Mouse (Mus musculus) midbrain, embryonic 16.5 days (tissue): Measurements from ENCODE around the gene Me3. TPM values are rescaled to one million over a fixed set of nuclear protein-coding genes. Genes with fewer than 3 reads are reported as not detected.

Experiments used
- ATAC-seq: fragments of 200-750 bp; cut with Nextera tagmentation; 2 replicates; pipeline ENCODE4 v1.8.0; 2017; ENCODE audit warnings: moderate TSS enrichment
- H3K27ac ChIP-seq: fragments of 300-500 bp; sonication (generic); 2 replicates; pipeline ENCODE4 v1.5.1; 2014; ENCODE audit warnings: mild to moderate bottlenecking, low read length, mixed read lengths
- H3K27me3 ChIP-seq: fragments of 300-500 bp; sonication (generic); 2 replicates; pipeline ENCODE4 v1.6.1; 2014; ENCODE audit warnings: low read depth, low read length, mixed read lengths; ENCODE audit not compliant: control insufficient read depth, insufficient read depth
- H3K36me3 ChIP-seq: fragments of 300-500 bp; sonication (generic); 2 replicates; pipeline ENCODE4 v1.6.1; 2014; ENCODE audit warnings: mild to moderate bottlenecking, low read length, moderate library complexity, mixed read lengths; ENCODE audit not compliant: control insufficient read depth, insufficient read depth
- H3K4me1 ChIP-seq: fragments of 300-500 bp; sonication (generic); 2 replicates; pipeline ENCODE4 v1.6.1; 2014; ENCODE audit warnings: mild to moderate bottlenecking, low read length, mixed read lengths; ENCODE audit not compliant: control insufficient read depth, insufficient read depth
- H3K4me2 ChIP-seq: fragments of 300-500 bp; sonication (generic); 2 replicates; pipeline ENCODE4 v1.6.1; 2014; ENCODE audit warnings: mild to moderate bottlenecking, low read length, mixed read lengths
- H3K4me3 ChIP-seq: fragments of 300-500 bp; sonication (generic); 2 replicates; pipeline ENCODE4 v1.5.1; 2014; ENCODE audit warnings: low read depth, mild to moderate bottlenecking, low read length, moderate library complexity, mixed read lengths
- H3K9ac ChIP-seq: fragments of 300-500 bp; sonication (generic); 2 replicates; pipeline ENCODE4 v1.6.1; 2014; ENCODE audit warnings: low read depth, low read length, mixed read lengths
- H3K9me3 ChIP-seq: fragments of 300-500 bp; sonication (generic); replicated peaks from 2 replicates; pipeline ENCODE4 v1.6.1; 2014; ENCODE audit warnings: mild to moderate bottlenecking, low read length, mixed read lengths; ENCODE audit not compliant: control insufficient read depth, poor library complexity, severe bottlenecking
- WGBS: fragments of 180-500 bp; shearing (Covaris S2); extraction: QIAGEN DNeasy Blood & Tissue Kit; methylation state at CpG from one replicate; pipeline ENCODE4 v1.1.7; 2014; 5-methylcytosine and 5-hydroxymethylcytosine counted together
- polyA plus RNA-seq: library from polyadenylated mRNA; unstranded; fragments of >200 nt; fragmentation: Nextera tagmentation; extraction: Ambion mirVana; gene quantifications from 2 replicates; pipeline ENCODE4 v1.2.1, GENCODE M21; 2015

The Me3 gene
- polyA plus RNA-seq, 1 experiment from 2014 or later = 13.8 TPM

DNA sequence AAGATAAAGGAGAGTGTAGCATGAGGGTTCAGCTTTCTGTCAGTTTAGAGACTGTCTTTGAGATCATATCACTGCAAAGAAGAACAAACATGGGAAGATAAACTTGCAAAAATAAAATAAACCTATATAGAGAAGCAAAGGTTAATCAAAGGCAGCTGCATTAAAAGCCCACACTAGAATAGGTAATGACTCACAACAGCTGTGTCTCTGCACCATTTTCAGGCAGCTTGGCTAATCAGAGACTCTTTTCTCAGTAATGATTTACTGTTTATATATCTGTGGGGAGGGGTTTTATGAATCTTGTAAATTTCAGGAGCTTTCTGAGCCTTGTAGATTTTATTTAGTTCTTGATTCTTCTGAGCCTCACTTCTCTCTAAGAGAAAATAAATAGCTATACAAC lies 15.7 kb downstream of the Me3 start:
- H3K4me2 ChIP-seq = no peak overlapping the region

DNA sequence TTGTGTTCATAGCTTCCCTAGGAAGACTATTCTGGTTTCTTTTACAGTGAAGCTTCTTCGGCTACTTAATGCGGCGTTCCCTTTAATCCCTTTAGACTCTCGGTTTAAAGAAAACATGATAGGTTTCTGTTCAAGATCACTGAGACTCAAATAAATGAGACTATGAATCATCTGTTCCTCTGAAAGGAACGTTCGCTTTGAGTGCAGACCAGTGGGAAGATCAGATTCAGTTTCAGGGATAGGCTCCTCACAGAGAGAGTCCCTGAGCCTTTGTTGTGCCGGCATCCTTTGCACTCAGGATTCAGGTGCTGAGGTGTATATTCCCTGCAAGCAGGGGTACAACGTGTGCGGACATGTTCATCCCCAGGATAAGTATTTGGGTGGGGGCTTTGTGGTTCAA lies 25.0 kb downstream of the Me3 start:
- Histone ChIP-seq H3K4me3 (no peak overlapping the region), H3K27me3 (no peaks in the 10 kb centered on the region), H3K27ac (no peak overlapping the region), H3K9ac (no peak overlapping the region), H3K36me3 (no peaks in the 10 kb centered on the region), H3K9me3 (no peaks in the 10 kb centered on the region), H3K4me1 (no peaks in the 10 kb centered on the region), H3K4me2 (no peak overlapping the region)
- ATAC-seq = no peak
- WGBS = 61% methylated on average over 9 of the region's 9 CpGs

More for the DNA sequence above, 15.7 kb downstream of the Me3 start:
- H3K36me3 ChIP-seq = no peaks in the 10 kb centered on the region
- H3K27ac ChIP-seq = no peak overlapping the region
- H3K4me3 ChIP-seq = no peak overlapping the region
- no peak overlapping the region for H3K9ac ChIP-seq
- H3K4me1 ChIP-seq = no peaks in the 10 kb centered on the region
- no peaks in the 10 kb centered on the region for H3K9me3 ChIP-seq
- no peaks in the 10 kb centered on the region for H3K27me3 ChIP-seq
- no peak for ATAC-seq

DNA sequence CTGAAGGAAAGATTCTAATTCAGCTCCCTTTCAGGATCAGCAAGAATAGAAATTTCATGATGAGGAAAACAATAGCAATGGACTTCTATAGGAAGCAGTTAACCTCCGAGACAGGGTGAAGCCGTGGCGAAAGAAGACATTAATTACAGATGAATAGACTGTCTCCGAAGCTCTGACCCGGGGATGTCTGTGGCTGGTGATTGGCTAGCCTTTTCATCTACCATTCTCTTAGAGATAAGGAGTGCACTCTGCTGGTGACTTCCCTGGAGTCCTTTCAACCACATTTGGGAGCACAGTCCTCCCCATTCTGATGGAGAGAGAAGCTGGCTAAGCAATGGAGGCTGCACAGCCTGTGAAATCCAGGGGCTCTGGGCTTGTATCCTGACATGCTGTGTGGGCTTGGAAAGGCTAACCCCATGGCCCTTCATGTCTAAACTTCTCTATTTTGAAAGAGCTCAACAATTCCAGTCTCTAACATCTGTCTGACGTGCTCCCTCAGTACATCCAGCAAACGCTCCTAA lies 25.6 kb downstream of the Me3 start:
- Histone ChIP-seq H3K27me3 (no peaks in the 10 kb centered on the region), H3K4me3 (no peak overlapping the region), H3K36me3 (no peaks in the 10 kb centered on the region), H3K9me3 (no peaks in the 10 kb centered on the region), H3K27ac (no peak overlapping the region), H3K4me1 (no peaks in the 10 kb centered on the region), H3K9ac (no peak overlapping the region), H3K4me2 (no peak overlapping the region)
- no peak for ATAC-seq
- WGBS = 51% methylated on average over 7 of the region's 7 CpGs

DNA sequence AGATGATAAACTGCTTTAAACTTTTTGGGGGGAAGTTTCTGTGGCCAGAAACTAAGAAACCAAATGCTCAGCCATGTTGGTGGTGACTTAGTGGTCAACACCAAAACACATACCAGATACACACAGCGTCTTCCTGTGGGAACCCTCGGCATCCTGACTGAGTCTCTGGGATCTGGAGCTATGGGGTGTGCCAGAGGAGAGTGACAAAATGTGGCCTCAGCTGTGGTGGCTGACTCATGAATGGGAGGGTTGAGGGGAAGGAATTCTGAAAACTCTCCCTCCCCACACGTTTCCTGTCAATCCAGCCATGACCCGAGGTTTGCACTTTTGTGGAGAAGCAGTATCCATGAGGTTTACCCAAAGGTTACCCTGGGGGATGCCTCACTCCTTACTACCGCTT lies 32.0 kb downstream of the Me3 start:
- no peak overlapping the region for H3K4me3 ChIP-seq
- no peak for ATAC-seq

DNA sequence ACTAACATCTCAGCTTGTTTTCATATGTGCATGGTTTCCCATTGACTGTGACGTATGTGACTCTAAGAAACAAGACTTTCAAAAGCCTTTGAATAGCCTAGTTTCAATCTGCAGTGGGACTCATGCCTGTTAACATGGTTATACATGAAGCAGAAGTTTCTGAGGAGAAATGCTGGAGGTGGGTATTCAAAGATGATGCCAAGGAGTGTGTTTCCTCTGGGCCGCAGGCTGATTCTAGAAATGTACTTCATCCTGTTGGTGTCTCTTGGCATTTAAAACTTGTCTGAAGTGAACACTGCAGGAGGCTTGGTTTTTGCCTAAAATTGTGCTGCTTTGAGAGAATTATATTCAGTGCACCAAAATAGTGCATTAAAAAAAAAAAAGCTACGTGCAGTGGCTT lies 34.2 kb downstream of the Me3 start:
- H3K27ac ChIP-seq = no peak overlapping the region
- H3K9me3 ChIP-seq = no peaks in the 10 kb centered on the region
- no peaks in the 10 kb centered on the region for H3K27me3 ChIP-seq
- no peak overlapping the region for H3K4me3 ChIP-seq
- no peaks in the 10 kb centered on the region for H3K36me3 ChIP-seq
- H3K4me2 ChIP-seq = no peak overlapping the region
- no peak overlapping the region for H3K9ac ChIP-seq
- no peaks in the 10 kb centered on the region for H3K4me1 ChIP-seq
- whole genome bisulfite sequencing = 83% methylated on average over 3 of the region's 3 CpGs
- ATAC-seq = no peak

More for the DNA sequence above, 32.0 kb downstream of the Me3 start:
- Histone ChIP-seq H3K27ac (no peak overlapping the region), H3K9me3 (no peaks in the 10 kb centered on the region), H3K27me3 (no peaks in the 10 kb centered on the region), H3K4me2 (no peak overlapping the region), H3K36me3 (no peaks in the 10 kb centered on the region), H3K9ac (no peak overlapping the region), H3K4me1 (no peaks in the 10 kb centered on the region)
- WGBS = 84% methylated on average over 5 of the region's 5 CpGs

DNA sequence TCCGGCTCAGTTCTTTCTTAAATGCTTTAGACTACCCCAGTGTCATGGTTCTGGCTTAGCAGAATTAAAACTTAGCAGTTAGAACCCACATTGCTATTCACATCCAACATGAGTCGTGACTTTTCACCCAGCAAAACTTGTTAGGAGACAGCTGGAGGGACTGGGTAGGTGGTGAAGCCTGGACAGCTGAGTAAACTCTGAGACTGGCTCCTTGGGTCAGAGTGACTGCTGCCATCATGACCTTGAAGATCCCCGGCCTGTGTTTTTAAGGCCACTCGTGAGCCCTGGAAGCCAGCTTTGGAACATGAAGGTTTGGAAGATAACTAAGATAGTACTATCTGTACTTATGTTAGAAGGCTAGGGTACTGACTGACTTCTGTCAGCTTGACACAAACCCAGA lies 35.4 kb downstream of the Me3 start:
- Histone ChIP-seq H3K36me3 (no peaks in the 10 kb centered on the region), H3K27ac (no peak overlapping the region), H3K4me2 (no peak overlapping the region), H3K9me3 (no peaks in the 10 kb centered on the region), H3K4me3 (no peak overlapping the region), H3K27me3 (no peaks in the 10 kb centered on the region), H3K4me1 (no peaks in the 10 kb centered on the region), H3K9ac (no peak overlapping the region)
- ATAC-seq = no peak
- 90% methylated on average over 4 of the region's 4 CpGs for WGBS

DNA sequence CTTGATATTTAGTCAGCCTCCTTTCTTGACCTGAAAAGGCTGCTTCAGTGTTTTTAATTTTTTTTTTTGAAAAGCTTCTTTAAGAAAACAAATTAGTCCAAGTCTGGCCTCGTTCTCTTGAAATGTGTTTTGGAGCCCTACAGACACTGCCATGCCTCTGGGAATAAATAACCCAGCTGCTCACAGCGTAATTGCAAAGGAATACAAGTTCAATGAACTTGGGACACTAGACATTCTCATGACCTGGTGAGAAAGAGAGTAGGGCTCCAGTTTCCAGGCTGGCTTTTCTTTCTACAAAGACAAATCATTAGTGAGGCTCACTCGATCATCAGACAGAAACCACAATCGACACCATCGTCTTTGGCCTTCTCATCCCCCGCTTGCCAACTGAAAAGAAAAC lies 37.3 kb downstream of the Me3 start:
- no peaks in the 10 kb centered on the region for H3K36me3 ChIP-seq
- H3K4me3 ChIP-seq = no peak overlapping the region
- H3K9me3 ChIP-seq = no peaks in the 10 kb centered on the region
- H3K9ac ChIP-seq = no peak overlapping the region
- no peaks in the 10 kb centered on the region for H3K27me3 ChIP-seq
- ATAC-seq = no peak
- 83% methylated on average over 6 of the region's 6 CpGs for WGBS
- H3K4me1 ChIP-seq = no peaks in the 10 kb centered on the region
- H3K4me2 ChIP-seq = no peak overlapping the region
- no peak overlapping the region for H3K27ac ChIP-seq

DNA sequence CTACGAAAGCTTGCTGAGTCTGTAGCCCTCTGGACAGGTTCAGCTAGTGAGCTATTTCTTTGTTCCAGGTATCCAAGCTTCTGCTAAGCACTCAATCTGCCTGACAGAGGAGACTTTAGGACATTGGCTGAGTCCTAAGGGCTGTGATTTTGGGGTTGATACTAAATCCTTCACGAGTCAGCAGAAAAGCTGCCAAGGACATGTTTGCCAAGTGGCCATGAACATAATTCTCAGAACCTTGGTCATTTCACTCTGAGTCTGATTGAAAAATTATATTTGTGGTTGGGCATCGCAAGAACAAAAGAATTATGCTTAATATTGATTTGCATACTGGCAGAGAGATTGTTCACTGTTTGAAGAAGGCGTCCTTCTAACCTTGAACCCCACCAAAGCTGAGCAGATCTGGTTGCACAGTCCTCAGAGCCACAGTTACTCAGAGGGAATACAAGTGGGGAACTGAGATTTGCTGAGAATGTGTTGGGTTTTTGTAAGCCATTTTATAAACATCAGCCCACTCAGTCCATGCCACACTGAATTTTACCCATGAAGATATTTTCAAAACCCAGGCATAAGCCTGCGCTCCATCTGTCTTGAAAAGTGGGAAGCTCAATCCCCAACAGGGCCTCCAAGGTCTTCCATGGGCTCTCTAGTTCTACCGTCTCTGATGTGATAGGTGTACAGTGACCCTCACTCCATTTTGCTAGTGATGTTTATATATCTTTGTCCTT lies 39.1 kb downstream of the Me3 start:
- ATAC-seq = no peak
- WGBS = 92% methylated on average over 6 of the region's 6 CpGs

DNA sequence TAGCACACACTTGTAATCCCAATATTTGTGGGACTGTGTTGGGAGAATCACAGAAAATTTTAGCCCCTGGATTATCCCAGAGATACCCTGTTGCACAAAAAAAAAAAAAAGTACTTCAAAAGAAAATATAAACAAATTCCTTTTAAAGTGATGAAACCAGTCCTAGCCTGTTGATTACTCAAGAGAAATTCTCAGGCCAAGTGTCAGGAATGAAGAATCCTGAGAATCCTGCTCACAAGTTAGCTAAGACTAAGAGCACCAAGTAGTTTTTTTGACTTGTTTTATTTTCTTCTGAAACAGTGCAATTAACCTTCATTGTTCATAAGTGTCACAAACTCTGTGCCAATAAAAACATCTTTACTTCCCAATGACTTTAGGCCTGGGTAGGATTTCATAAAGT lies 44.0 kb downstream of the Me3 start:
- no peaks in the 10 kb centered on the region for H3K4me1 ChIP-seq
- H3K36me3 ChIP-seq = no peaks in the 10 kb centered on the region
- no peak overlapping the region for H3K9ac ChIP-seq
- H3K27me3 ChIP-seq = no peaks in the 10 kb centered on the region
- ATAC-seq = no peak
- H3K9me3 ChIP-seq = no peaks in the 10 kb centered on the region
- H3K4me3 ChIP-seq = no peak overlapping the region
- H3K27ac ChIP-seq = no peak overlapping the region
- H3K4me2 ChIP-seq = no peak overlapping the region

More for the DNA sequence above, 39.1 kb downstream of the Me3 start:
- Histone ChIP-seq H3K4me2 (no peak overlapping the region), H3K9me3 (no peaks in the 10 kb centered on the region), H3K27me3 (no peaks in the 10 kb centered on the region), H3K27ac (no peak overlapping the region), H3K4me3 (no peak overlapping the region), H3K4me1 (no peaks in the 10 kb centered on the region), H3K9ac (no peak overlapping the region), H3K36me3 (no peaks in the 10 kb centered on the region)
